ENCODE assay signal across 27 mouse cellular contexts in genomic region chrX:77797801-77798200, GRCm38 (mm10). TPM values are rescaled to one million over a fixed set of nuclear protein-coding genes. Genes with fewer than 3 reads are reported as not detected.
A peak's percentile ranks its signal among the peaks of the same experiment; 100 is the strongest.
DNase-seq lines count a peak whose midpoint lies in the region; ATAC-seq and TF ChIP-seq lines count a peak whose summit lies in the region.
"Had no signal": no experiment of that assay in that cellular context is flagged by ENCODE, and none has a peak within 500 bp of the region (broad histone marks: within the 10 kb centered on the region; RNA-seq: fewer than 3 reads in every experiment).

No protein-coding gene starts in this region.

- in situ Hi-C loops in CH12.LX (cut with MboI; ENCODE audit: low pct_ligation_motif_present, low pct_unique_long_range_greater_than_20kb, low sequenced_read_pairs) = loop anchor here (10.0 kb wide), 1 partner anchor 53 kb away; no protein-coding TSS in a partner anchor

- DNase-seq in cerebellum, adult 9-11 months = peak; percentile 9
- DNase-seq in cerebellum, postnatal 10 days = no peak
- DNase-seq in CH12.LX (ENCODE audit: extremely low read depth) = no peak
- peak; percentile 37 for DNase-seq in induced T-regulatory cell, adult 2 months (ENCODE audit: low read depth)
- no peak for DNase-seq in midbrain, embryonic 11.5 days (ENCODE audit: low spot score, missing footprints)
- no peak for DNase-seq in thymus, postnatal 36 days
- DNase-seq in left cerebral cortex, adult 18-20 months (ENCODE audit: low spot score in 2 of 2) = no peak
- DNase-seq: adrenal gland, adult 2 months; adrenal gland, postnatal 10 days; adrenal gland, postnatal 25 days; cerebellum, adult 11-12 months; cerebellum, adult 2 months; cerebellum, adult 9-10 months; cerebellum, postnatal 25 days; forebrain, postnatal 0 days had no signal

- H3K27me3 ChIP-seq in CH12.LX (replicated peaks) = no peaks in the 10 kb centered on the region
- H3K27me3 ChIP-seq in midbrain, embryonic 11.5 days (ENCODE audit: control insufficient read depth, insufficient read depth, low read length) = no peaks in the 10 kb centered on the region
- H3K27me3 ChIP-seq: embryonic facial prominence, embryonic 12.5 days; forebrain, embryonic 13.5 days; forebrain, embryonic 15.5 days had no signal

- no peaks in the 10 kb centered on the region for H3K36me3 ChIP-seq in CH12.LX (replicated peaks in 1 of 2; ENCODE audit: control insufficient read depth in 1 of 2, insufficient read depth in 1 of 2, low read length in 1 of 2)
- H3K36me3 ChIP-seq in midbrain, embryonic 11.5 days (ENCODE audit: control insufficient read depth, insufficient read depth, low read length) = no peaks in the 10 kb centered on the region
- H3K36me3 ChIP-seq: embryonic facial prominence, embryonic 10.5 days; embryonic facial prominence, embryonic 12.5 days; forebrain, embryonic 15.5 days had no signal

- dilution Hi-C loops in CH12.LX (cut with MboI; ENCODE audit: extremely low pct_ligation_motif_present, extremely low pct_unique_long_range_greater_than_20kb, low sequenced_read_pairs) = no loop called here

- H3K4me1 ChIP-seq in CH12.LX (ENCODE audit: control insufficient read depth in 1 of 2, insufficient read depth in 2 of 2) = peaks cover 26 to 52% of the 10 kb centered on the region in 2 experiments
- no peaks in the 10 kb centered on the region; the same call in 1 of the 2 replicates for H3K4me1 ChIP-seq in midbrain, embryonic 11.5 days (ENCODE audit: control insufficient read depth, insufficient read depth, low read length)
- H3K4me1 ChIP-seq: embryonic facial prominence, embryonic 10.5 days; embryonic facial prominence, embryonic 12.5 days had no signal

- no peak overlapping the region for H3K4me3 ChIP-seq in CH12.LX (replicated peaks in 1 of 3; ENCODE audit: low read depth in 2 of 3, low read length in 2 of 3, poor library complexity in 1 of 3)
- H3K4me3 ChIP-seq in midbrain, embryonic 11.5 days (ENCODE audit: low read depth, low read length) = no peak overlapping the region
- H3K4me3 ChIP-seq: embryonic facial prominence, embryonic 10.5 days; embryonic facial prominence, embryonic 12.5 days; forebrain, embryonic 13.5 days; forebrain, embryonic 15.5 days had no signal

- no peak overlapping the region for H3K9ac ChIP-seq in CH12.LX (ENCODE audit: insufficient read depth, low read depth)
- no peak overlapping the region for H3K9ac ChIP-seq in midbrain, embryonic 11.5 days (ENCODE audit: low read length)
- H3K9ac ChIP-seq: embryonic facial prominence, embryonic 12.5 days; forebrain, embryonic 13.5 days; forebrain, embryonic 15.5 days; forebrain, postnatal 0 days had no signal

- H3K4me2 ChIP-seq in CH12.LX (ENCODE audit: insufficient read depth, low read depth, poor library complexity, severe bottlenecking) = peak overlapping the region; percentile 31; the same call in 1 of the 2 replicates
- H3K4me2 ChIP-seq in midbrain, embryonic 11.5 days = no peak overlapping the region
- H3K4me2 ChIP-seq: embryonic facial prominence, embryonic 12.5 days; forebrain, embryonic 13.5 days; forebrain, embryonic 15.5 days had no signal

- TF ChIP-seq CTCF in CH12.LX (conservative IDR thresholded peaks at IDR 0.05 in 1 of 2, IDR thresholded peaks at IDR 0.05 in 1 of 2; ENCODE audit: low read depth in 2 of 2, low read length in 2 of 2) = no peak

- no peak for TF ChIP-seq EP300 in CH12.LX (IDR thresholded peaks at IDR 0.05; ENCODE audit: low read length)

- H3K79me2 ChIP-seq in CH12.LX (replicated peaks; ENCODE audit: control insufficient read depth, extremely low read depth, insufficient read depth, poor library complexity, severe bottlenecking) = peaks cover 20% of the 10 kb centered on the region

- no peak for TF ChIP-seq RAD21 in CH12.LX (IDR thresholded peaks at IDR 0.05; ENCODE audit: low read depth, low read length)

- no peak for TF ChIP-seq POLR2A in CH12.LX (IDR thresholded peaks at IDR 0.05; ENCODE audit: low read depth, low read length)

- no peak for ATAC-seq in midbrain, embryonic 11.5 days (ENCODE audit: low FRiP score)
- ATAC-seq: CD4-positive, CD25-positive, alpha-beta regulatory T cell, adult 4 months; forebrain, embryonic 13.5 days; forebrain, embryonic 15.5 days; forebrain, postnatal 0 days had no signal

- no peaks in the 10 kb centered on the region for H3K9me3 ChIP-seq in CH12.LX (replicated peaks; ENCODE audit: low read length)
- H3K9me3 ChIP-seq in midbrain, embryonic 11.5 days (ENCODE audit: control insufficient read depth, low read length) = no peaks in the 10 kb centered on the region
- H3K9me3 ChIP-seq: embryonic facial prominence, embryonic 12.5 days; forebrain, embryonic 15.5 days had no signal

- peak overlapping the region; percentile 83 for H3K27ac ChIP-seq in CH12.LX (ENCODE audit: insufficient read depth, low read depth)
- no peak overlapping the region for H3K27ac ChIP-seq in midbrain, embryonic 11.5 days (ENCODE audit: low read depth, low read length)
- H3K27ac ChIP-seq: embryonic facial prominence, embryonic 10.5 days; embryonic facial prominence, embryonic 12.5 days; forebrain, embryonic 13.5 days; forebrain, embryonic 15.5 days had no signal

TF ChIP-seq in CH12.LX, 34 proteins besides CTCF, POLR2A, EP300 and RAD21:
- no peak for TF ChIP-seq E2F4 (IDR thresholded peaks at IDR 0.05; ENCODE audit: insufficient replicate concordance, low read depth, low read length)
- peak; percentile 58; the same call in 1 of the 2 replicates for TF ChIP-seq MAX (IDR thresholded peaks at IDR 0.05; ENCODE audit: low read length)
- peak; percentile 63 for TF ChIP-seq BHLHE40 (IDR thresholded peaks at IDR 0.05; ENCODE audit: low read depth, low read length)

RNA-seq across cellular contexts. Expression of gene Prkx, which starts 1.7 kb away (rescaled TPM):
- total RNA-seq in CH12.LX (2012; rRNA removed) (10.4 and 10.9 TPM in 2 replicates), CH12.LX (2014; rRNA removed) (11.5 and 13.0 TPM in 2 replicates)
- 12.0 and 15.2 TPM in 2 replicates for polyA plus RNA-seq in CH12.LX (2012; ENCODE audit: insufficient read length, low read depth)
- 16.2 and 18.6 TPM in 2 replicates for polyA plus RNA-seq in midbrain, embryonic 11.5 days (2014; fragmentation: Nextera tagmentation; extraction: Ambion mirVana)
- 10 to 100 TPM; 10.2 to 11.3 TPM for total RNA-seq in left cerebral cortex, adult 18-20 months (2021)

RNA-seq across cellular contexts. Expression of gene Pbsn, which starts 55.6 kb away (rescaled TPM):
- total RNA-seq in CH12.LX (2012; rRNA removed) = not detected in 2 replicates
- not detected in 2 replicates for total RNA-seq in CH12.LX (2014; rRNA removed)
- polyA plus RNA-seq in CH12.LX (2012; ENCODE audit: insufficient read length, low read depth) = not detected in 2 replicates
- polyA plus RNA-seq in midbrain, embryonic 11.5 days (2014; fragmentation: Nextera tagmentation; extraction: Ambion mirVana) = not detected in 2 replicates
- not detected for total RNA-seq in left cerebral cortex, adult 18-20 months (2021)
- total RNA-seq: adrenal gland, adult 2 months; adrenal gland, postnatal 10 days; adrenal gland, postnatal 25 days; adrenal gland, postnatal 4 days; ES-E14; forebrain, postnatal 0 days; MEL had no signal
- polyA plus RNA-seq: adrenal gland, adult 2 months; C2C12; CD4-positive, CD25-positive, alpha-beta regulatory T cell, adult 4 months; cerebellum, adult 2 months; cortical plate, adult 2 months; embryonic facial prominence, embryonic 10.5 days; embryonic facial prominence, embryonic 12.5 days; embryonic facial prominence, embryonic 14.5 days; forebrain, embryonic 11.5 days; forebrain, embryonic 13.5 days; forebrain, embryonic 15.5 days; forebrain, postnatal 0 days had no signal

Comparison
In these comparisons a context has a peak if more than half of its experiments do, and no peak if none do; other contexts are left out.
1. DNase-seq: peak in cerebellum, adult 9-11 months (single experiment) and induced T-regulatory cell, adult 2 months (single experiment); none in cerebellum, postnatal 10 days (0 of 2), CH12.LX (single experiment), midbrain, embryonic 11.5 days (single experiment), thymus, postnatal 36 days (0 of 2) and left cerebral cortex, adult 18-20 months (0 of 2).